Mouse (Mus musculus): Measurements from ENCODE around the gene Foxe3. TPM values are rescaled to one million over a fixed set of nuclear protein-coding genes. Genes with fewer than 3 reads are reported as not detected.

The Foxe3 gene
- polyA plus RNA-seq, 1 experiment from 2014 or later, result not detected

DNA sequence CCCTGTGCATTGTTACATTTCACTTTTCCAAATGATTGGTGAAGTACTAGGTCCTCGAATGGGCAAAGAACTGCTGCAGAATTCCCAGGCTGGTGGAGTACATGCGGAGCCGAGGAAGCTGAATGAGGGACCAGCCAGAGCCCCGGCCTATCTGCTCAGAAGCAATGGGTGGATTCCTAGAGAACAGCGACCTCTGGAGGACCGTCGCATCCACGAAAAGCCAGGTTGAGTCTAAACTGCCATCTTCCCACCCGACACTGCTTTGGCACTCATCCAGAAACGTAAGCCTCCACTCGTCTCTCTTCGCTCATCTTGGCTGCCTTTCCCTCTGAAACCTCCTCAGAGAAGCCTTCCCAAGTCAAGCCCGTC, 12.2 kb downstream of the Foxe3 start:
- H3K9me3 ChIP-seq, result no peaks in the 10 kb centered on the region
- peaks cover 93% of the 10 kb centered on the region for H3K27me3 ChIP-seq
- H3K4me3 ChIP-seq, result no peak overlapping the region
- peaks cover 18% of the 10 kb centered on the region for H3K4me1 ChIP-seq
- ATAC-seq (ENCODE audit: insufficient number of reproducible peaks, insufficient read depth, low FRiP score, low TSS enrichment, low read depth), result 0 out of 2 replicates have a peak, but pooled peaks have one; percentile 6
- H3K27ac ChIP-seq, result no peak overlapping the region
- H3K4me2 ChIP-seq, result peak overlapping the region; percentile 9; the same call in 1 of the 2 replicates
- no peak overlapping the region for H3K9ac ChIP-seq
- no peaks in the 10 kb centered on the region for H3K36me3 ChIP-seq
- WGBS, result 3% methylated on average over 13 of the region's 13 CpGs

GRCm38 (mm10) chr4:114912705-114913593, 12.9 kb downstream of the Foxe3 start:
- Histone ChIP-seq H3K27ac (no peak overlapping the region), H3K27me3 (peaks cover 94% of the 10 kb centered on the region), H3K4me2 (peak overlapping the region; percentile 38), H3K4me3 (peak overlapping the region; percentile 20), H3K9me3 (no peaks in the 10 kb centered on the region), H3K9ac (peak overlapping the region; percentile 49; the same call in 1 of the 2 replicates), H3K36me3 (no peaks in the 10 kb centered on the region), H3K4me1 (peaks cover 24% of the 10 kb centered on the region)
- no peak for ATAC-seq (ENCODE audit: insufficient number of reproducible peaks, insufficient read depth, low FRiP score, low TSS enrichment, low read depth)
- WGBS, result 7% methylated on average over 35 of the region's 35 CpGs

DNA sequence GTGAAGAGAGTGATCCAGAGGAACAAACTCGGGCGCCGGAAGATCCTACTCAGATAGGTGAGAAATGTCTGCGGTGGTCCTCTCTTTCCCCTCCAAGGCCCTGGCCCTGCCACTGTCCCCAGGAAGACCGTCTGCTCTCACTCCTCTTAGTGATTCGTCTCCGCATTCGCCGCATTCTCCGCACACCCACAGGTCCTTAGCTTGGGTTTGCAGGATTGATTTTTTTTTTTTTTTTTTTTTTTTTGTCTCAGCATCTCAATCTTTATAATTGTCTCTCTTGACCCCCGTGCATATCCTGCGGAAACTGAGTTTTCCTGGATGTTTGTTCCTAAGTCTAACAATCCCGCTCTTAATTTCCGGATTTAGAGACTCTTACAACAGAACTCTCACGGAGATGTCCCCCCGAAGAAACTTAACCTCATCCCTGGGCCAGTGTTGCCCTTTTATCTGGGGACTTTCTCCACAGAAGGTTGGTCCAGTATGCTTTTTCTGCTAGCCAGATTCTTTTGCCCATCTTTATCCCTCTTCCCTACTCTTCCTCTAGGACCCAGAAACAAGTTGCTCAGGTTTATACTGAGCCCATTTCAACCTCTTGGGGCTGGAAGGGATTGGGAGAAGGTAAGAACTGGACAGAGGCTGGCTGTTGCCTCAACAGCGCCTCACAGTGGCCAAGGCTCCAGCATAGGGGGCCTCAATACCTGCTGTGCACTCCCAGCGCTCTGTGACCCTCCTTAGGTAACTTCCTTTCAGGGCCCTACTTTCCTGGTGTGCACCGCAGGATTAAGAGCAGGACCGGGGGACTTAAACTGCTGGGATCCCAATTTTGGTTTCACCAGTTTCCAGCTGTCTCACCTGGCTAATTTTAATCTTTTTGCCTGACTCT, 16.0 kb downstream of the Foxe3 start:
- ATAC-seq (ENCODE audit: insufficient number of reproducible peaks, insufficient read depth, low FRiP score, low TSS enrichment, low read depth), result no peak
- H3K27ac ChIP-seq, result no peak overlapping the region
- no peaks in the 10 kb centered on the region for H3K9me3 ChIP-seq
- peak overlapping the region; percentile 51 for H3K4me3 ChIP-seq
- 2% methylated on average over 20 of the region's 20 CpGs for WGBS
- H3K4me2 ChIP-seq, result peak overlapping the region; percentile 69
- no peaks in the 10 kb centered on the region for H3K36me3 ChIP-seq
- H3K4me1 ChIP-seq, result peaks cover 33% of the 10 kb centered on the region
- H3K27me3 ChIP-seq, result peaks cover 100% of the 10 kb centered on the region
- peak overlapping the region; percentile 73 for H3K9ac ChIP-seq

- H3K27ac ChIP-seq, result peak within 1 kb of the TSS; percentile 65
- H3K27me3 ChIP-seq, result peaks cover 100% of the 10 kb centered on the region
- H3K9ac ChIP-seq, result peak within 1 kb of the TSS; percentile 73
- H3K4me3 ChIP-seq, result peak within 1 kb of the TSS; percentile 51
- under 1% methylated on average over 62 of the region's 64 CpGs for WGBS
- H3K36me3 ChIP-seq, result no peaks in the 10 kb centered on the region
- no peaks in the 10 kb centered on the region for H3K9me3 ChIP-seq
- H3K4me1 ChIP-seq, result peaks cover 33% of the 10 kb centered on the region
- peak; percentile 83 for ATAC-seq (ENCODE audit: insufficient number of reproducible peaks, insufficient read depth, low FRiP score, low TSS enrichment, low read depth)
- H3K4me2 ChIP-seq, result peak within 1 kb of the TSS; percentile 69
Measured at GRCm38 (mm10) chr4:114908829-114909601, 16.8 kb downstream of the Foxe3 start, which contains the start of gene Foxd2. Gene Foxd2, minus strand, starts transcription at chr4:114908873.

GRCm38 (mm10) chr4:114907951-114908828, 17.6 kb downstream of the Foxe3 start:
- ATAC-seq (ENCODE audit: insufficient number of reproducible peaks, insufficient read depth, low FRiP score, low TSS enrichment, low read depth), result peak; percentile 18; the same call in 1 of the 2 replicates

GRCm38 (mm10) chr4:114907056-114907917, 18.5 kb downstream of the Foxe3 start:
- no peak for ATAC-seq (ENCODE audit: insufficient number of reproducible peaks, insufficient read depth, low FRiP score, low TSS enrichment, low read depth)
- peaks cover 100% of the 10 kb centered on the region for H3K27me3 ChIP-seq
- peak overlapping the region; percentile 69 for H3K4me2 ChIP-seq
- peak overlapping the region; percentile 65 for H3K27ac ChIP-seq
- peak overlapping the region; percentile 73 for H3K9ac ChIP-seq
- peaks cover 19% of the 10 kb centered on the region for H3K4me1 ChIP-seq
- no peaks in the 10 kb centered on the region for H3K9me3 ChIP-seq
- WGBS, result 1% methylated on average over 74 of the region's 74 CpGs
- H3K4me3 ChIP-seq, result peak overlapping the region; percentile 51
- no peaks in the 10 kb centered on the region for H3K36me3 ChIP-seq

More at GRCm38 (mm10) chr4:114907951-114908828, 17.6 kb downstream of the Foxe3 start:
- Histone ChIP-seq H3K9ac (peak overlapping the region; percentile 73), H3K4me3 (peak overlapping the region; percentile 51), H3K4me2 (peak overlapping the region; percentile 69), H3K4me1 (peaks cover 26% of the 10 kb centered on the region), H3K9me3 (no peaks in the 10 kb centered on the region), H3K27me3 (peaks cover 100% of the 10 kb centered on the region), H3K27ac (peak overlapping the region; percentile 65), H3K36me3 (no peaks in the 10 kb centered on the region)
- WGBS, result under 1% methylated on average over 102 of the region's 103 CpGs

DNA sequence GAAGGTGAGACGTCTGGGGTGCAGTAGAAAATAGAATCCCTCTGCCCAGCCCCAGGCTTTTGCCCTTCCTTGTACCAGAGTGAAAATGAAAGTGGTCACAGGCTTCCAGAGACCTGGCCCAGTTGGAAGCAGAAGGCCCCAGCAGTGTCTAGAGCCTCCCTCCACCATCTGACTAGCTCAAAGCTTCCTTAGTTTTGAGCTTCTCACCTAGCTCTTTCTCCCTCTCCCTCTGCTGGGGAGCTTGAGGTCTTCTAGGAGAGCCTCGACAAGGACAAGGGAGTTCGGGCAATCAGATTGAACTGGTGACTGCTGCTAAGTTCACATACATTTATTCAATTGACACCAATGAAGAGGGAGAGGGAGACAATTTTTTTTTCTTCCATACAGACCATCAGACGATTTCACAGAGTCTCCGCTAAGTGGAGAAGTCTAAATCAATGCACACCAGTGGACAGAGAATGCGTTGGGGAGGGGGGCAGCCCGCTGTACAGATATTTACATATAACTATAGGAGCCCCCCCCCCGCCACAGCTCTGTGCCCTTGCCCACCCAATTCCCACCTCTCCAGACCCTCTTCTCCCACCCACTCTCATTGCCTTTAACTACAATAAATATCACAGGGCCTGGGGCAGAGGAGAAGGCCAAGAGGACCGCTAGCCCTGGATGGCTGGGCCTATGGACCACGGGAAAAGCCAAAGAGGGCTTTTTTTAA, 19.7 kb downstream of the Foxe3 start:
- Histone ChIP-seq H3K4me1 (peaks cover 22% of the 10 kb centered on the region), H3K4me2 (peak overlapping the region; percentile 69), H3K9ac (peak overlapping the region; percentile 73), H3K27ac (no peak overlapping the region), H3K36me3 (no peaks in the 10 kb centered on the region), H3K4me3 (peak overlapping the region; percentile 51), H3K9me3 (no peaks in the 10 kb centered on the region), H3K27me3 (peaks cover 100% of the 10 kb centered on the region)
- no peak for ATAC-seq (ENCODE audit: insufficient number of reproducible peaks, insufficient read depth, low FRiP score, low TSS enrichment, low read depth)
- 13% methylated on average over 10 of the region's 10 CpGs for WGBS

DNA sequence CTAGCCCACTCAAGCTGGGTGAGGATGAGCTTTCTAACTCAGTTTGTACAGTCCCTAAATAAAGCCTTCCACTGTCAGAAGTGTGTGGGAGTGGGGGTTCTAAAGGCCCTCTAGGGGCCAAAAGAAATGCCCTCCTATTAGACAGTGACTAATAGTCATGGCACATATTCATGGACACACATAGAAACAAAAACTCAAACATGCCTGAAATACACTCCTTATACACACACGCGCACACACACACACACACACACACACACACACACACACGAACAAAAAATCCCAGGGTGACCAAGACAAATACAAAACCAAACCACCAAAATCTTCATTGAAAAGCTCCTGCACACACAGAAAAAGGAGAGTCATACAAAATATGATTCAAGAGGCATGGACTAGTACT, 20.3 kb downstream of the Foxe3 start:
- Histone ChIP-seq H3K27ac (no peak overlapping the region), H3K9me3 (no peaks in the 10 kb centered on the region), H3K36me3 (no peaks in the 10 kb centered on the region), H3K4me3 (peak overlapping the region; percentile 51), H3K9ac (peak overlapping the region; percentile 73; the same call in 1 of the 2 replicates), H3K27me3 (peaks cover 100% of the 10 kb centered on the region), H3K4me2 (peak overlapping the region; percentile 69), H3K4me1 (peaks cover 22% of the 10 kb centered on the region)
- ATAC-seq (ENCODE audit: insufficient number of reproducible peaks, insufficient read depth, low FRiP score, low TSS enrichment, low read depth), result no peak
- 50% methylated on average over 3 of the region's 3 CpGs for WGBS

- Histone ChIP-seq H3K9ac (no peak overlapping the region; the same call in 1 of the 2 replicates), H3K36me3 (no peaks in the 10 kb centered on the region), H3K27ac (no peak overlapping the region), H3K27me3 (peaks cover 100% of the 10 kb centered on the region), H3K4me2 (peak overlapping the region; percentile 60), H3K4me1 (peaks cover 19% of the 10 kb centered on the region), H3K9me3 (no peaks in the 10 kb centered on the region), H3K4me3 (peak overlapping the region; percentile 37; the same call in 1 of the 2 replicates)
- no peak for ATAC-seq (ENCODE audit: insufficient number of reproducible peaks, insufficient read depth, low FRiP score, low TSS enrichment, low read depth)
- WGBS, result 3% methylated on average over 11 of the region's 11 CpGs
Measured at GRCm38 (mm10) chr4:114903422-114903782, 22.4 kb downstream of the Foxe3 start.

All from embryonic facial prominence, embryonic 13.5 days (tissue).